Mouse (Mus musculus) heart, embryonic 11.5 days (tissue): ENCODE data around the gene Ache. TPM values are rescaled to one million over a fixed set of nuclear protein-coding genes. Genes with fewer than 3 reads are reported as not detected.

Experiments
- ATAC-seq: fragments of 200-750 bp; cut with Nextera tagmentation; replicated peaks from 2 replicates; pipeline ENCODE4 v1.8.0; 2017; ENCODE audit warnings: moderate library complexity; ENCODE audit not compliant: insufficient number of reproducible peaks, low FRiP score, low TSS enrichment
- H3K27ac ChIP-seq: fragments of 300-500 bp; sonication (generic); 2 replicates; pipeline ENCODE4 v1.5.1; 2014; ENCODE audit warnings: mild to moderate bottlenecking, low read depth, low read length
- H3K27me3 ChIP-seq: fragments of 300-500 bp; sonication (generic); 2 replicates; pipeline ENCODE4 v1.6.1; 2014; ENCODE audit warnings: mild to moderate bottlenecking, low read length, mixed read lengths; ENCODE audit not compliant: control insufficient read depth, insufficient read depth
- H3K36me3 ChIP-seq: fragments of 300-500 bp; sonication (generic); 2 replicates; pipeline ENCODE4 v1.6.1; 2014; ENCODE audit warnings: mild to moderate bottlenecking, low read length, moderate library complexity, mixed read lengths; ENCODE audit not compliant: control insufficient read depth, insufficient read depth
- H3K4me1 ChIP-seq: fragments of 300-500 bp; sonication (generic); 2 replicates; pipeline ENCODE4 v1.6.1; 2014; ENCODE audit warnings: low read length; ENCODE audit not compliant: control insufficient read depth, insufficient read depth
- H3K4me2 ChIP-seq: fragments of 300-500 bp; sonication (generic); 2 replicates; pipeline ENCODE4 v1.6.1; 2014; ENCODE audit warnings: mild to moderate bottlenecking, moderate library complexity
- H3K4me3 ChIP-seq: fragments of 300-500 bp; sonication (generic); 2 replicates; pipeline ENCODE4 v1.5.1; 2014; ENCODE audit warnings: low read depth, low read length
- H3K9ac ChIP-seq: fragments of 300-500 bp; sonication (generic); 2 replicates; pipeline ENCODE4 v1.6.1; 2014; ENCODE audit warnings: mild to moderate bottlenecking, low read depth, low read length, moderate library complexity
- H3K9me3 ChIP-seq: fragments of 300-500 bp; sonication (generic); replicated peaks from 2 replicates; pipeline ENCODE4 v1.6.1; 2016; ENCODE audit warnings: low read length; ENCODE audit not compliant: control insufficient read depth
- WGBS: fragments of 180-500 bp; shearing (Covaris S2); extraction: QIAGEN DNeasy Blood & Tissue Kit; methylation state at CpG from one replicate; pipeline ENCODE4 v1.1.7; 2014; ENCODE audit not compliant: insufficient replicate concordance; 5-methylcytosine and 5-hydroxymethylcytosine counted together
- polyA plus RNA-seq: library from polyadenylated mRNA; unstranded; fragments of >200 nt; fragmentation: Nextera tagmentation; extraction: Ambion mirVana; gene quantifications from 2 replicates; pipeline ENCODE4 v1.2.1, GENCODE M21; 2014

Ache gene
- polyA plus RNA-seq, 1 experiment from 2014 or later = 20.3 TPM

DNA sequence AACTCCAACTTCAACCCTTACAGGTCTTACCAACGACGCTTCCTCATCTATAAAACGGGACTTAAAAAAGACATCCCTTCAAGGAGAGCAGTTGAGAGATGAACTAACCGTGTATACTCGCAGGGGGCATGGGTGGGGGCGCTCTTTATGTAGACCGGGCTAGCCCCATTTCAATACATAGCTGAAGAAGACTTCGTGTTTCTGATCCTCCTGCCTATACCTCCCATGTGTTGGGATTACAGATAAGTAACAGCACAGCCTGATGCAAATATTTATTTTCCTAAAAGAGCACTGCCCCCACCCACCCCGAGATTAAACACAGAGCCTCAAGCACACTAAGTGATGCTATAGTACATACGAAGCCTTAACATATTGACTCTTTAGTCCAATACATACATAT is 47.0 kb downstream of the Ache start:
- 47% methylated on average over 10 of the region's 10 CpGs for WGBS
- Histone ChIP-seq H3K27ac (no peak overlapping the region), H3K4me1 (peaks cover 18% of the 10 kb centered on the region), H3K9me3 (no peaks in the 10 kb centered on the region), H3K27me3 (no peaks in the 10 kb centered on the region), H3K36me3 (no peaks in the 10 kb centered on the region), H3K9ac (no peak overlapping the region), H3K4me2 (peak overlapping the region; percentile 98), H3K4me3 (no peak overlapping the region)
- no peak for ATAC-seq

DNA sequence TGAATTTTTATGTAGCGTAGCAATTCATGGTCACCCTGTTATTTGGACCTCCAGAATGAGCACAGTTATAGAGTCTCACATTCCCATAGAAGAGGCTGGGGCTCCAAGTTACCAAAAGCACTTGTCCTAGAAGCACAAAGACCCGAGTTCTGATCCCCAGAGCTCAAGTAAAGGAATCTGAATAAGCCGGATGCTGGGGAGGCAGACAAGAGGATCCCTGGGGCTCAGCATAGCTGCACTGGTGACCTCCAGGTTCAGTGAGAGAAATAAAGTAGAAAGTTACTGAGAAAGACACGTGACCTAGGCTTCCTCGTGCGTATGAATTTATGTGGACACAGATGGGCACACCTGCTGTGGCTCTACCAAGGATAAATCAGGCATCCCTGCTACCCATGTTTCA is 47.7 kb downstream of the Ache start:
- Histone ChIP-seq H3K27ac (no peak overlapping the region), H3K4me3 (no peak overlapping the region), H3K9ac (no peak overlapping the region), H3K9me3 (no peaks in the 10 kb centered on the region), H3K27me3 (no peaks in the 10 kb centered on the region), H3K4me1 (peaks cover 25% of the 10 kb centered on the region), H3K36me3 (no peaks in the 10 kb centered on the region), H3K4me2 (no peak overlapping the region)
- 75% methylated on average over 6 of the region's 6 CpGs for WGBS
- ATAC-seq = no peak

DNA sequence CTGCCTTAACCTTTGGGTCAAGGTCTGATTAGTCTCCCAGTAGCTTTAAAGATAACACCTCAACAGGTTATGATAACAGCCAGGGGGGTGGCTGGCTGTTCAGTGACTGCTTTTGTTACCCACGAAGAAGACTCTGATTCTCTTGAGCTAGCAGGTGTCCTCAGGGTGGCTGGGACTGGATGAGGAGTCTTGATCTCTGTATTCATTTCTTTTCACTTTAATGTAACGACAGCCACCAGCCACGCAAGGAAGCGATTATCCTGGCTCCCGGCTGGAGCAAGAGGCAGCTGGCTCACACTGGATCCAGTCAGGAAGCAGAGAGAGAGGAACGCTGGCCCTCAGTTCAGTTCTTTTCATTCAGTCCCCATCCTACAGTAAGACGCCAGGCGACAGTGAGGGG is 49.9 kb downstream of the Ache start:
- H3K9ac ChIP-seq = 0 out of 2 replicates have a peak overlapping the region, but pooled peaks have one; percentile 30

DNA sequence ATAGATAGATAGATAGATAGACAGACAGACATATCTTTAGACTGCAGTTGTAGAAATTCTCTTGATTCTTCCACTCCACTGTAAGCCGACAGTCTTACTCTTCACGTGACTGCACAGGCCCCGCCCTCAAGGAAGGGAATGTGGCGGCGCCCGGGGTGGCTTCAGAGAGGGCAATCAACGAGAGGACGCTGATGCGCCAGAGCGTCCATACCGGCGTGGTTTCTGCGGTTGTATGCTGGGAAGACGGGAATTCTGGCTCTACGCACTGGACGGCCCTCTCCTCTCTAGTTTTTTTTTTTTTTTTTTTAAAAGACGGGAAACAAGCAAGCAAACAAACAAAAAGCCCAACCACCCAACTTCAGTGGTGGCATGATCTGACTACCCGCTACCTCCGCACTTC is 50.9 kb downstream of the Ache start:
- Histone ChIP-seq H3K36me3 (no peaks in the 10 kb centered on the region), H3K27me3 (no peaks in the 10 kb centered on the region), H3K27ac (peak overlapping the region; percentile 85), H3K4me2 (peak overlapping the region; percentile 87), H3K9me3 (no peaks in the 10 kb centered on the region), H3K4me3 (peak overlapping the region; percentile 48), H3K9ac (peak overlapping the region; percentile 83), H3K4me1 (peaks cover 20% of the 10 kb centered on the region)
- ATAC-seq = peak; percentile 62
- 1% methylated on average over 19 of the region's 19 CpGs for WGBS

More for the DNA sequence above, 49.9 kb downstream of the Ache start:
- Histone ChIP-seq H3K9me3 (no peaks in the 10 kb centered on the region), H3K27ac (peak overlapping the region; percentile 24; the same call in 1 of the 2 replicates), H3K36me3 (no peaks in the 10 kb centered on the region), H3K4me1 (peaks cover 25% of the 10 kb centered on the region), H3K4me2 (no peak overlapping the region), H3K27me3 (no peaks in the 10 kb centered on the region), H3K4me3 (no peak overlapping the region)
- ATAC-seq = no peak
- 31% methylated on average over 8 of the region's 8 CpGs for WGBS

DNA sequence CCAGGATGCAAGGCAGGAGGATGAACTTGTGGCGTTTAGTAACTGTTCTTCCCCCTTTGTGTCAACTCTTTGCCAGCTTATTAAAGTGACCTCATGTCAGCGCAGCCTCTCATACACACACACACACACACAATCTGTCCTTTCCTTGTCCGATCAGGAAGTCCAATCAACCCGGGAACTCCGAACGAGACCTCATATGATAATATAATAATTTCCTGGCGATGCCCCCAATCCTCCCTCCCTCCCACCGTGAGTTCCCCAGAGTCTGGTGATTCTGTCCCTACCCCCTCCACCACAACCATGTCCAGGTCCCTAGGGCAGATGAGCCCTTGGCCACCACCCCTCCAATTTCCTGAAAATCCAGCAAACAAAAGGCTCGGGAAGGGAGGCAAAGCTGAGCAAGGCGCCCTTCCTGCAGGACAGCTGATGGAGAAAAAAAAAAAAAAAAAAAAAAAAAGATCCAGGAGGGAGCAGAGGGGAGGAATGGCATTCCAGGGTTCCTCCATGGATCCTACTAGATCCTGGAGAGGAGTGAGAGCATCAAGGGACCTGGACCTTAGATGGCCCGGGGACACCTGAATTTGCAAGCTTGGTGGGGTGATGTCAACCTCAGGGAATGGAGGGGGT is 51.5 kb downstream of the Ache start:
- peak; percentile 11; the same call in 1 of the 2 replicates for ATAC-seq
- Histone ChIP-seq H3K4me2 (peak overlapping the region; percentile 87), H3K27ac (peak overlapping the region; percentile 85), H3K27me3 (no peaks in the 10 kb centered on the region), H3K9ac (peak overlapping the region; percentile 83), H3K4me1 (peaks cover 20% of the 10 kb centered on the region), H3K36me3 (no peaks in the 10 kb centered on the region), H3K9me3 (no peaks in the 10 kb centered on the region), H3K4me3 (peak overlapping the region; percentile 48)
- WGBS = 2% methylated on average over 11 of the region's 11 CpGs

DNA sequence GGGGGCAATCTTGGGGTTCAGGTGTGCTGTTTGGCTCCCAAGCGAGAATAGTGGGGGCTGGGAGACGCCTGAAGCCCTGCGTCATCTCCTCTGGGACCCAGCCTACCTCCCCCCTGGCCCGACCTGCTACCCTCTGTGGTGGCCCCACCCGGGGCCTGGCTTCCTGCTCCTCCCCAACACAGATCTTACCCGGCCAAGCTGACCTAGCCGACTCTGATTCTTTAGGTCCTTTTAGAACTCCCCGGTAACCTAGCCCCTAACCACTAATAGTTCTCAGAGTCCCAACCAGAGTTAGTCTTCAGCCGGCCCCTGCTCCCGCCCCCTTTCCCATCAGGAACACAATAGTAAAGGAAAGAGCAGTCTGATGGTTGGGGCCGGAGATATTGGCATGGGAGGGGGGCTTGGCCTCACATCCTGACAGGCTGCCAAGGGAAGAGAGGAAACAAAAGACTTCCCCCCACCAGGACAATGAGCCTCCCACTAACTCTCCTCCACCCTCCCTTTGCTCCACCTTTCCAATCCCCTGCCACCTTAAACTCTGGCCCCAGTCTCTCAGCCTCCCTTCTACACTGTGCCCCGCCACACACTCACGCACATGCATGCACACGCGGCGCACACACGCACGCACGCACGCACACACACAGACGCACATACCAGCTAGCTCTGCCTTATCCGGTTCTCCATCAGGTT is 52.1 kb downstream of the Ache start:
- no peaks in the 10 kb centered on the region for H3K36me3 ChIP-seq
- ATAC-seq = peak; percentile 64
- peak overlapping the region; percentile 87 for H3K4me2 ChIP-seq
- H3K27me3 ChIP-seq = no peaks in the 10 kb centered on the region
- H3K4me1 ChIP-seq = peaks cover 20% of the 10 kb centered on the region
- 7% methylated on average over 22 of the region's 22 CpGs for WGBS
- H3K27ac ChIP-seq = peak overlapping the region; percentile 85
- peak overlapping the region; percentile 48 for H3K4me3 ChIP-seq
- H3K9me3 ChIP-seq = no peaks in the 10 kb centered on the region
- peak overlapping the region; percentile 83 for H3K9ac ChIP-seq

DNA sequence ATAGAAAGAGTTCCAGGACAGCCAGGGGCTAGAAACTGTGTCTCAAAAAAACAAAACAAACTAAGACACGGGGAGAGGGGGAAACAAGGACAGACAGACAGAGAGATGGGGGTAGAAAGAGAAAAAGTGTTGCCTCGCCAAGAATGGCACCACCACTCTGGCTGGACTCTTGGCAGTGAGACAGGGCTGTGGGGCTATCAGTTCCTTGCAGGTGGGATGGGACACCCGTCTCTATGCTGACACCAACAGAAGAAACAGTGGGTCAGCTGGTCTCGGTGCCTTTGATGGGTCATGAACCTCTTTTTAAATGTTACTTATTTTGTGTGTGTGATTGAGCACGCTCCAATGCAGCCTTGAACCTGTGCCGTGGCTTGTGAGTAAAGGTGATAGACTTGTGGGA is 52.9 kb downstream of the Ache start:
- ATAC-seq = no peak
- Histone ChIP-seq H3K27ac (peak overlapping the region; percentile 85; the same call in 1 of the 2 replicates), H3K9me3 (no peaks in the 10 kb centered on the region), H3K4me3 (no peak overlapping the region), H3K36me3 (no peaks in the 10 kb centered on the region), H3K4me1 (peaks cover 20% of the 10 kb centered on the region), H3K27me3 (no peaks in the 10 kb centered on the region), H3K9ac (no peak overlapping the region), H3K4me2 (no peak overlapping the region; the same call in 1 of the 2 replicates)
- WGBS = 66% methylated on average over 6 of the region's 6 CpGs

DNA sequence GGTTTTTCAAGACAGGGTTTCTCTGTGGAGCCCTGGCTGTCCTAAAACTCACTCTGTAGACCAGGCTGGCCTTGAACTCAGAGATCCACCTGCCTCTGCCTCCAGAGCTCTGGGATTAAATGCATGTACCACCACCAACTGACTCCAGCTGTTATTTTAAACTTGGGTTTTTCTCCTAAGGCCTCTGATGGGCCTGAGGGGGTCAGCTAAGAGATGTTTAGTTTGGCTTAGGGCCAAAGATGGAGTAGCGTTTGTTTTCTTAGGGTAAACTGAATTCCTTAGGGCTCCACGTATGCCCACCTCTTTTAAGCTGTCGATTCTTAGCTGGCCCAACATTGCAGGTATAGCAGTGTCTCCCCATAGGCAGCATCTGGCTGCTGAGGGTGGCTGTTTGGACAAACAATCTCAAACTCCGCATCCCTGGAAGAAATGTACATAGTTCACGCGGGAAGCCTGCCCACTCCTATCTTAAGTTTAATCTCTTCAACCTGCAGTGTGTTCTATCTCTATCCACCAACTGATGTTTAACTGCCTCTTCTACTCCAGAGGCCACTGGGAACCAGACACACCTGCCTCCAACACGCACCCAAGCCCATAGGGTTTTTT is 55.2 kb downstream of the Ache start:
- ATAC-seq = no peak
- no peaks in the 10 kb centered on the region for H3K36me3 ChIP-seq
- H3K27me3 ChIP-seq = no peaks in the 10 kb centered on the region
- H3K4me1 ChIP-seq = peaks cover 26% of the 10 kb centered on the region
- H3K27ac ChIP-seq = no peak overlapping the region
- no peaks in the 10 kb centered on the region for H3K9me3 ChIP-seq
- no peak overlapping the region for H3K4me2 ChIP-seq
- no peak overlapping the region for H3K4me3 ChIP-seq
- no peak overlapping the region for H3K9ac ChIP-seq
- 64% methylated on average over 7 of the region's 7 CpGs for WGBS
